Mouse (Mus musculus) midbrain, embryonic 14.5 days (tissue): Measurements from ENCODE around the gene Fam161a. TPM values are rescaled to one million over a fixed set of nuclear protein-coding genes. Genes with fewer than 3 reads are reported as not detected.

Experiments used
- ATAC-seq: fragments of 200-750 bp; cut with Nextera tagmentation; 2 replicates; pipeline ENCODE4 v1.8.0; 2017; ENCODE audit warnings: moderate number of reproducible peaks, moderate library complexity; ENCODE audit not compliant: low FRiP score, low TSS enrichment
- DNase-seq: peaks from one replicate; pipeline ENCODE4 v3.0.0-alpha.2; 2015
- H3K27ac ChIP-seq: fragments of 300-500 bp; sonication (generic); replicated peaks from 2 replicates; pipeline ENCODE4 v1.5.1; 2014; ENCODE audit warnings: mild to moderate bottlenecking, low read depth, low read length, moderate library complexity
- H3K27me3 ChIP-seq: fragments of 300-500 bp; sonication (generic); 2 replicates; pipeline ENCODE4 v1.6.1; 2014; ENCODE audit warnings: low read length, control low read depth, mixed read lengths; ENCODE audit not compliant: control insufficient read depth, insufficient read depth
- H3K36me3 ChIP-seq: fragments of 300-500 bp; sonication (generic); 2 replicates; pipeline ENCODE4 v1.6.1; 2014; ENCODE audit warnings: low read length, control low read depth; ENCODE audit not compliant: control insufficient read depth, insufficient read depth
- H3K4me1 ChIP-seq: fragments of 300-500 bp; sonication (generic); 2 replicates; pipeline ENCODE4 v1.6.1; 2014; ENCODE audit warnings: mild to moderate bottlenecking, antibody characterized with exemption, low read length, control low read depth; ENCODE audit not compliant: control insufficient read depth, insufficient read depth
- H3K4me2 ChIP-seq: fragments of 300-500 bp; sonication (generic); 2 replicates; pipeline ENCODE4 v1.6.1; 2014; ENCODE audit warnings: mild to moderate bottlenecking, low read length, moderate library complexity
- H3K4me3 ChIP-seq: fragments of 300-500 bp; sonication (generic); replicated peaks from 2 replicates; pipeline ENCODE4 v1.5.1; 2014; ENCODE audit warnings: low read depth, low read length
- H3K9ac ChIP-seq: fragments of 300-500 bp; sonication (generic); replicated peaks from 2 replicates; pipeline ENCODE4 v1.6.1; 2014; ENCODE audit warnings: mild to moderate bottlenecking, low read length, moderate library complexity
- H3K9me3 ChIP-seq: fragments of 300-500 bp; sonication (generic); 2 replicates; pipeline ENCODE4 v1.6.1; 2016; ENCODE audit warnings: low read length, control low read depth, mixed read lengths; ENCODE audit not compliant: control insufficient read depth
- WGBS: fragments of 180-500 bp; shearing (Covaris S2); extraction: QIAGEN DNeasy Blood & Tissue Kit; methylation state at CpG from one replicate; pipeline ENCODE4 v1.1.7; 2014; 5-methylcytosine and 5-hydroxymethylcytosine counted together
- polyA plus RNA-seq: library from polyadenylated mRNA; unstranded; fragments of >200 nt; fragmentation: Nextera tagmentation; extraction: Ambion mirVana; gene quantifications from 2 replicates; pipeline ENCODE4 v1.2.1, GENCODE M21; 2014

Gene Fam161a
- polyA plus RNA-seq: 3.7 and 5.1 TPM in 2 replicates

GRCm38 (mm10) chr11:23007481-23008180, at the start of gene Fam161a:
Gene Fam161a, plus strand, starts transcription at chr11:23007531.
- 1% methylated on average over 22 of the region's 22 CpGs for WGBS
- peak within 1 kb of the TSS; percentile 96 for H3K27ac ChIP-seq
- H3K9ac ChIP-seq: peak within 1 kb of the TSS; percentile 61
- peaks cover 32% of the 10 kb centered on the region for H3K36me3 ChIP-seq
- no peaks in the 10 kb centered on the region for H3K27me3 ChIP-seq
- peaks cover 7% of the 10 kb centered on the region for H3K4me1 ChIP-seq
- peak within 1 kb of the TSS; percentile 68 for H3K4me2 ChIP-seq
- DNase-seq (peak; percentile 95), ATAC-seq (peak; percentile 93)
- H3K9me3 ChIP-seq: no peaks in the 10 kb centered on the region
- peak within 1 kb of the TSS; percentile 47 for H3K4me3 ChIP-seq

- Histone ChIP-seq H3K27ac (no peak overlapping the region), H3K4me2 (no peak overlapping the region), H3K9ac (no peak overlapping the region), H3K27me3 (no peaks in the 10 kb centered on the region), H3K36me3 (peaks cover 3% of the 10 kb centered on the region; the same call in 1 of the 2 replicates), H3K9me3 (no peaks in the 10 kb centered on the region), H3K4me3 (no peak overlapping the region), H3K4me1 (no peaks in the 10 kb centered on the region)
- DNase-seq (no peak), ATAC-seq (no peak)
- WGBS: 91% methylated on average over 4 of the region's 4 CpGs
Measured at GRCm38 (mm10) chr11:22957791-22958374, 49.4 kb upstream of the Fam161a start.

- H3K4me2 ChIP-seq: no peak overlapping the region
- H3K9ac ChIP-seq: no peak overlapping the region
- no peak overlapping the region for H3K27ac ChIP-seq
- H3K4me3 ChIP-seq: no peak overlapping the region
- 0 out of 2 replicates have a peak, but pooled peaks cover 3% of the 10 kb centered on the region for H3K9me3 ChIP-seq
- H3K27me3 ChIP-seq: no peaks in the 10 kb centered on the region
- WGBS: 100% methylated on average over 1 of the region's 1 CpGs
- H3K36me3 ChIP-seq: no peaks in the 10 kb centered on the region
- no peak for DNase-seq
- no peaks in the 10 kb centered on the region for H3K4me1 ChIP-seq
- ATAC-seq: no peak
Measured at GRCm38 (mm10) chr11:22962101-22962500, 45.2 kb upstream of the Fam161a start.

GRCm38 (mm10) chr11:22964401-22964800, 42.9 kb upstream of the Fam161a start:
- DNase-seq: no peak
- 88% methylated on average over 4 of the region's 4 CpGs for WGBS
- ATAC-seq: no peak
- Histone ChIP-seq H3K27ac (no peak overlapping the region), H3K4me3 (no peak overlapping the region), H3K9me3 (0 out of 2 replicates have a peak, but pooled peaks cover 13% of the 10 kb centered on the region), H3K27me3 (no peaks in the 10 kb centered on the region), H3K36me3 (no peaks in the 10 kb centered on the region), H3K4me2 (no peak overlapping the region), H3K4me1 (no peaks in the 10 kb centered on the region), H3K9ac (no peak overlapping the region)

- H3K27me3 ChIP-seq: no peaks in the 10 kb centered on the region
- H3K36me3 ChIP-seq: no peaks in the 10 kb centered on the region
- H3K4me2 ChIP-seq: no peak overlapping the region
- DNase-seq (peak; percentile 8), ATAC-seq (no peak)
- no peak overlapping the region for H3K9ac ChIP-seq
- H3K4me1 ChIP-seq: no peaks in the 10 kb centered on the region
- no peak overlapping the region for H3K27ac ChIP-seq
- 89% methylated on average over 4 of the region's 4 CpGs for WGBS
- 0 out of 2 replicates have a peak, but pooled peaks cover 13% of the 10 kb centered on the region for H3K9me3 ChIP-seq
- H3K4me3 ChIP-seq: no peak overlapping the region
Measured at GRCm38 (mm10) chr11:22965503-22965902, 41.8 kb upstream of the Fam161a start.

- Histone ChIP-seq H3K27me3 (no peaks in the 10 kb centered on the region), H3K4me3 (no peak overlapping the region), H3K27ac (no peak overlapping the region), H3K4me2 (no peak overlapping the region), H3K9ac (no peak overlapping the region), H3K36me3 (no peaks in the 10 kb centered on the region), H3K4me1 (0 out of 2 replicates have a peak, but pooled peaks cover 3% of the 10 kb centered on the region), H3K9me3 (peaks cover 31% of the 10 kb centered on the region)
- ATAC-seq (no peak), DNase-seq (peak; percentile 60)
- 74% methylated on average over 6 of the region's 6 CpGs for WGBS
Measured at GRCm38 (mm10) chr11:22969486-22969885, 37.8 kb upstream of the Fam161a start.

GRCm38 (mm10) chr11:22970546-22970945, 36.8 kb upstream of the Fam161a start:
- no peak for ATAC-seq
- Histone ChIP-seq H3K27ac (no peak overlapping the region), H3K4me3 (no peak overlapping the region), H3K27me3 (no peaks in the 10 kb centered on the region), H3K4me2 (no peak overlapping the region), H3K9me3 (peaks cover 31% of the 10 kb centered on the region), H3K9ac (no peak overlapping the region), H3K4me1 (peaks cover 9% of the 10 kb centered on the region; the same call in 1 of the 2 replicates), H3K36me3 (no peaks in the 10 kb centered on the region)
- no peak for DNase-seq
- WGBS: 97% methylated on average over 1 of the region's 1 CpGs

GRCm38 (mm10) chr11:22971835-22972709, 35.3 kb upstream of the Fam161a start, which contains the start of gene Zrsr1:
Gene Zrsr1, plus strand, starts transcription at chr11:22972005.
- ATAC-seq (peak; percentile 75), DNase-seq (peak; percentile 85)
- peaks cover 21% of the 10 kb centered on the region; the same call in 1 of the 2 replicates for H3K4me1 ChIP-seq
- H3K27ac ChIP-seq: peak within 1 kb of the TSS; percentile 74
- peak within 1 kb of the TSS; percentile 65 for H3K9ac ChIP-seq
- H3K27me3 ChIP-seq: no peaks in the 10 kb centered on the region
- peaks cover 28% of the 10 kb centered on the region for H3K9me3 ChIP-seq
- no peaks in the 10 kb centered on the region for H3K36me3 ChIP-seq
- peak within 1 kb of the TSS; percentile 65 for H3K4me2 ChIP-seq
- WGBS: 50% methylated on average over 56 of the region's 56 CpGs
- H3K4me3 ChIP-seq: peak within 1 kb of the TSS; percentile 54
